Mouse (Mus musculus) neural tube, embryonic 15.5 days (tissue): Measurements from ENCODE around the gene Cnp. TPM values are rescaled to one million over a fixed set of nuclear protein-coding genes. Genes with fewer than 3 reads are reported as not detected.

Source experiments
- ATAC-seq: fragments of 200-750 bp; cut with Nextera tagmentation; 2 replicates; pipeline ENCODE4 v1.8.0; 2017; ENCODE audit warnings: mild to moderate bottlenecking, moderate TSS enrichment, moderate library complexity; ENCODE audit not compliant: low FRiP score
- H3K27ac ChIP-seq: fragments of 300-500 bp; sonication (generic); replicated peaks from 2 replicates; pipeline ENCODE4 v1.5.1; 2015; ENCODE audit warnings: mild to moderate bottlenecking, inconsistent platforms
- H3K27me3 ChIP-seq: fragments of 300-500 bp; sonication (generic); replicated peaks from 2 replicates; pipeline ENCODE4 v1.6.1; 2015; ENCODE audit warnings: inconsistent platforms
- H3K36me3 ChIP-seq: fragments of 300-500 bp; sonication (generic); 2 replicates; pipeline ENCODE4 v1.6.1; 2015; ENCODE audit warnings: inconsistent platforms
- H3K4me1 ChIP-seq: fragments of 300-500 bp; sonication (generic); 2 replicates; pipeline ENCODE4 v1.6.1; 2015; ENCODE audit warnings: inconsistent platforms
- H3K4me2 ChIP-seq: fragments of 300-500 bp; sonication (generic); 2 replicates; pipeline ENCODE4 v1.6.1; 2015; ENCODE audit warnings: inconsistent platforms, mild to moderate bottlenecking, moderate library complexity
- H3K4me3 ChIP-seq: fragments of 300-500 bp; sonication (generic); replicated peaks from 2 replicates; pipeline ENCODE4 v1.5.1; 2015; ENCODE audit warnings: mild to moderate bottlenecking, inconsistent platforms
- H3K9ac ChIP-seq: fragments of 300-500 bp; sonication (generic); replicated peaks from 2 replicates; pipeline ENCODE4 v1.6.1; 2015; ENCODE audit warnings: mild to moderate bottlenecking, inconsistent platforms
- H3K9me3 ChIP-seq: fragments of 300-500 bp; sonication (generic); replicated peaks from 2 replicates; pipeline ENCODE4 v1.6.1; 2016; ENCODE audit warnings: inconsistent platforms
- WGBS: fragments of 180-500 bp; shearing (Covaris S2); methylation state at CpG from one replicate; pipeline ENCODE4 v1.1.7; 2015; ENCODE audit warnings: mixed read lengths; 5-methylcytosine and 5-hydroxymethylcytosine counted together
- polyA plus RNA-seq: library from polyadenylated mRNA; unstranded; fragments of >200 nt; fragmentation: Nextera tagmentation; extraction: Ambion mirVana; gene quantifications from 2 replicates; pipeline ENCODE4 v1.2.1, GENCODE M21; 2015

The Cnp gene
- polyA plus RNA-seq, 1 experiment from 2014 or later, result 62.0 TPM

DNA sequence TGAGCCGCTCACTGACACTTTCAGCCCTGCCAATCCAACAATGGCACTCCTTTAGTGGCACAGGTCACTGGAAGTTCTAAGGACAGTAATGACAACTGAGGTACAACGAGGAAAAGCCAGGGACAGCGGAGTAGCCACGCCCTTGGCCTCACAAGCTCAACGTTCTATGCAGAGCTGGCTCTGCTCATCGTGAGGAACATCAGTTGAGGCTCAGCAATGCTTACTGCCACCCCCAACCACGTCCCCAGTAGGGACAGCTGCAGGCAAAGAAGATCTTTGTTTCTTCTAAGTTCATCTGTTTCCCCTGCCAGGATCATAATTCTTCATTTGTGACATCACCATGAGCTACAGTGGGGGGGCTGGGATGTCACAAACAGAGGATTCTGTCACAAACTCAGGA is 19.9 kb downstream of the Cnp start:
- Histone ChIP-seq H3K9me3 (no peaks in the 10 kb centered on the region), H3K4me1 (no peaks in the 10 kb centered on the region), H3K27ac (0 out of 2 replicates have a peak overlapping the region, but pooled peaks have one; percentile 0), H3K4me3 (no peak overlapping the region), H3K4me2 (no peak overlapping the region), H3K9ac (no peak overlapping the region), H3K27me3 (no peaks in the 10 kb centered on the region), H3K36me3 (peaks cover 85% of the 10 kb centered on the region)
- no peak for ATAC-seq
- whole genome bisulfite sequencing, result 78% methylated on average over 7 of the region's 7 CpGs

GRCm38 (mm10) chr11:100595533-100595932 is 20.8 kb downstream of the Cnp start:
- Histone ChIP-seq H3K9me3 (no peaks in the 10 kb centered on the region), H3K4me1 (no peaks in the 10 kb centered on the region), H3K27me3 (no peaks in the 10 kb centered on the region), H3K4me3 (no peak overlapping the region), H3K4me2 (no peak overlapping the region), H3K9ac (no peak overlapping the region), H3K27ac (no peak overlapping the region), H3K36me3 (peaks cover 82% of the 10 kb centered on the region)
- WGBS, result 87% methylated on average over 4 of the region's 4 CpGs
- ATAC-seq, result no peak

- no peaks in the 10 kb centered on the region for H3K4me1 ChIP-seq
- H3K27ac ChIP-seq, result no peak overlapping the region
- H3K36me3 ChIP-seq, result peaks cover 66% of the 10 kb centered on the region
- whole genome bisulfite sequencing, result 93% methylated on average over 4 of the region's 4 CpGs
- no peak overlapping the region for H3K4me2 ChIP-seq
- no peaks in the 10 kb centered on the region for H3K27me3 ChIP-seq
- no peaks in the 10 kb centered on the region for H3K9me3 ChIP-seq
- no peak for ATAC-seq
- H3K4me3 ChIP-seq, result no peak overlapping the region
- H3K9ac ChIP-seq, result no peak overlapping the region
Measured at GRCm38 (mm10) chr11:100598074-100598473, 23.4 kb downstream of the Cnp start.

DNA sequence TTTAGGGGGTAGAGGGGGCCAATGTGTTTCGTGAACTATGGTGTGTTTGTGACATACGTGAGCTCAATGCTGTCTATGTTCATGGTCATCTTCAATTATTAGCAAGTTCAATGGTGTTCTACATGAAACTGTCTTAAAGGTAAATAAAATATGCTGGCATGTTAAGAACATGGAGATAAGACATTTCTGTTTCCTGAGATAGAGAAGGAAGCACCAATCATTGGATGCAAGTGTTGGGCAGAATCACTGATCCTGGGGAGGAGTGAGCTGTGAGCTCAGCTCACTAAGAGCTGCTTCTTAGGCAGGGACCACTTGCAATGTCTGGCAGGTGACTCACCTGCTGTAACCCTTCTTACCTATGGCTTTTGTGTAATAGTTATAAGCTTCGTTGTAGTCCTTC is 26.7 kb downstream of the Cnp start:
- no peaks in the 10 kb centered on the region for H3K9me3 ChIP-seq
- peaks cover 21% of the 10 kb centered on the region for H3K4me1 ChIP-seq
- H3K27me3 ChIP-seq, result no peaks in the 10 kb centered on the region
- H3K4me2 ChIP-seq, result no peak overlapping the region
- H3K9ac ChIP-seq, result no peak overlapping the region
- 90% methylated on average over 3 of the region's 3 CpGs for WGBS
- no peak overlapping the region for H3K27ac ChIP-seq
- peaks cover 47% of the 10 kb centered on the region for H3K36me3 ChIP-seq
- no peak overlapping the region for H3K4me3 ChIP-seq
- no peak for ATAC-seq

- H3K4me3 ChIP-seq, result no peak overlapping the region
- 91% methylated on average over 9 of the region's 9 CpGs for WGBS
- no peaks in the 10 kb centered on the region for H3K9me3 ChIP-seq
- H3K4me2 ChIP-seq, result no peak overlapping the region
- H3K4me1 ChIP-seq, result peaks cover 26% of the 10 kb centered on the region
- peaks cover 29% of the 10 kb centered on the region for H3K36me3 ChIP-seq
- no peak for ATAC-seq
- no peaks in the 10 kb centered on the region for H3K27me3 ChIP-seq
- no peak overlapping the region for H3K9ac ChIP-seq
- no peak overlapping the region for H3K27ac ChIP-seq
Measured at GRCm38 (mm10) chr11:100603155-100603554, 28.5 kb downstream of the Cnp start.

DNA sequence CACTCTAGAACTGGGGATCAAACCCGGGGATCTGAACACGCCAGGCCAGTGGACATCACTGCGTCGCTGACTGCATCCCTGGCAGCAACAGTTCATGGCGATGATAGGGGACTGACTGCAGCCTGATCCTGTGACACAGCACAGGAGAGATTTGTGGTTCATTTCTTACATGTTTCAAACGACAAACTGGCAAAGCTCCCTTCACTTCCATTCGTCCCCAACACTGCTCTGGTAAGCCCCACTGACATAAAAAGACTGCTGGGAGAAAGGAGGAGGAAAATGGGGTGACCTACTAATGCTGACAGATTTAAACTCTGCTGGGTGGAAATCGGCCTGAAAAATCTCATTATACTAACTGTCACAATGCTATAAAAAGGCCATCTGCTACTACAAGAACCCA is 29.1 kb downstream of the Cnp start:
- no peak for ATAC-seq
- H3K36me3 ChIP-seq, result peaks cover 22% of the 10 kb centered on the region
- H3K27ac ChIP-seq, result peak overlapping the region; percentile 54
- H3K27me3 ChIP-seq, result no peaks in the 10 kb centered on the region
- H3K4me3 ChIP-seq, result no peak overlapping the region
- H3K9me3 ChIP-seq, result no peaks in the 10 kb centered on the region
- no peak overlapping the region for H3K9ac ChIP-seq
- H3K4me1 ChIP-seq, result peaks cover 32% of the 10 kb centered on the region
- no peak overlapping the region for H3K4me2 ChIP-seq
- 75% methylated on average over 8 of the region's 8 CpGs for WGBS

GRCm38 (mm10) chr11:100604321-100605005 is 29.8 kb downstream of the Cnp start:
- H3K4me3 ChIP-seq, result no peak overlapping the region
- no peak overlapping the region for H3K4me2 ChIP-seq
- no peak overlapping the region for H3K9ac ChIP-seq
- H3K9me3 ChIP-seq, result no peaks in the 10 kb centered on the region
- H3K27me3 ChIP-seq, result no peaks in the 10 kb centered on the region
- peak overlapping the region; percentile 54; the same call in 1 of the 2 replicates for H3K27ac ChIP-seq
- H3K4me1 ChIP-seq, result peaks cover 35% of the 10 kb centered on the region
- 78% methylated on average over 4 of the region's 4 CpGs for WGBS
- ATAC-seq, result no peak
- peaks cover 16% of the 10 kb centered on the region for H3K36me3 ChIP-seq

DNA sequence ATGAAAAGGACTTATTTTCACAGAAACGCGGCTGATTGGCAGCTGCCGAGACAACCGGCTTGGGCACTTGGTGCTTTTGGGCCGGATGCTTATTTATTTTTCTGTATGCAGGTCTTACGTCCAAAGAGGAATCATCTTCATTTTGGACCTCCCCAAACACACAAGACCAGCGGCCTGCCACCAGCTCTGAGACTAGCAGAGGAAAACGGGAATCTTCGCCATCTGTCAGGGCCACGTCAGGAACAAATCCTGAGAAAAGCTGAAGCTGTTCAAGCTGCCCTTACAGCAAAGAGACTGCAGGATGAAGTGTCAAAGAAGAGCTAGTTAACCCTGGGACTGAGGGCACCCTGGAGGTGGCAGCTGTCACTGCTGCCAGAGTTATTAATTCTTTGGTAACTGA is 30.7 kb downstream of the Cnp start:
- Histone ChIP-seq H3K9me3 (no peaks in the 10 kb centered on the region), H3K27ac (0 out of 2 replicates have a peak overlapping the region, but pooled peaks have one; percentile 6), H3K27me3 (no peaks in the 10 kb centered on the region), H3K36me3 (peaks cover 10% of the 10 kb centered on the region), H3K4me3 (no peak overlapping the region), H3K4me1 (peaks cover 44% of the 10 kb centered on the region), H3K4me2 (no peak overlapping the region), H3K9ac (no peak overlapping the region)
- ATAC-seq, result no peak
- WGBS, result 82% methylated on average over 10 of the region's 10 CpGs

GRCm38 (mm10) chr11:100607121-100607520 is 32.4 kb downstream of the Cnp start:
- Histone ChIP-seq H3K4me3 (no peak overlapping the region), H3K4me1 (peaks cover 50% of the 10 kb centered on the region), H3K36me3 (no peaks in the 10 kb centered on the region), H3K9me3 (no peaks in the 10 kb centered on the region), H3K27ac (no peak overlapping the region), H3K4me2 (no peak overlapping the region), H3K9ac (no peak overlapping the region), H3K27me3 (no peaks in the 10 kb centered on the region)
- no peak for ATAC-seq
- WGBS, result 93% methylated on average over 6 of the region's 6 CpGs

DNA sequence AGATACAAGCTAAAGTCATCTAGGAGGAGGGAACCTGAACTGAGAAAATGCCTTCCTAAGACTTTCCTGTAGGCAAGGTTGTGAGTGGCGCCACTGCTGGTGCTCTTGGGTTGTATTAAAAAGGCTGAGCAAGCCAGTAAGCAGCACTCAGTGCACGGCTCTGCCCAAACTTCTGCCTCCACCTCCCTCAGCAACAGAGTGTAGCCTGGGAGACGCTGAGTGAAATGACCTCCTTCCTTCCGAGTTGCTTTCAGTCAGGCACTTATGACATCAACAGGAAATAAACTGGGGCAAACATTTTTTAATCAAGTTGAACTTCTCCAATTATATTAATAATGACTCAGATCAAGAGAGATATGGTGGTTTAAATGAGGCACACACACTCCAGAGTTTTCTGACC is 34.1 kb downstream of the Cnp start:
- no peak for ATAC-seq
- 80% methylated on average over 4 of the region's 4 CpGs for WGBS
- no peaks in the 10 kb centered on the region for H3K36me3 ChIP-seq
- no peak overlapping the region for H3K4me3 ChIP-seq
- no peaks in the 10 kb centered on the region for H3K9me3 ChIP-seq
- H3K4me2 ChIP-seq, result no peak overlapping the region
- H3K9ac ChIP-seq, result no peak overlapping the region
- H3K27me3 ChIP-seq, result no peaks in the 10 kb centered on the region
- peak overlapping the region; percentile 73; the same call in 1 of the 2 replicates for H3K27ac ChIP-seq
- peaks cover 54% of the 10 kb centered on the region for H3K4me1 ChIP-seq

DNA sequence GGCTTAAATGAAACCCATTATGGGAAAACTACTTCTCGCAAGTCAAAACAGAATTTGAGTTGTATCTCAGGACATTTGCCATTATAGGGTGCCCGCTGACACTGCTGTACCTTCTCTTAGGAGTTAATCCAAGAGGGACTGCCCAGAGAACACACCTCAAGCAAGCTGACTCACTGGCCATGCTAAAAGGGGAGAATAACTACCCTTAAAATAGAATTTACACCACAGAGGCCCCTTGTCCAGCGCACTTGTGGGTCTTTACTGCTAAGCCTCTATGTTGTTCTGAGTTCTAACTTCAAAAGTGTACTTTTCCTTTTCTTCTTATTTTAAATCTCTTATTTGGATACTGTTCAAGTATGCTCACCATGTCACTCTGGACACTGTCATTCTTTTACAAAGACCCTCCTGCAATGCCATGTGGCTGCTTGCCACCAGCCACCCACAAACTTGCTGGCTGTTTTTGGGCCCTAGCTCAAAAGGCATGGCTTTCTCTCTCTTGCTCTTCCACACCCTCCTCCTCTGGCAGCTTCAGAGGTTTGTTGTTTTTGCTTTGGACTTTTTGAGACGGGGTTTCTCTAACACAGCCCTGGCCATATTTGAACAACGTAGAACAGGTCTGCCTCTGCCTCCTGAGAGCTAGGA is 34.8 kb downstream of the Cnp start:
- ATAC-seq, result no peak
- Histone ChIP-seq H3K27ac (peak overlapping the region; percentile 73), H3K36me3 (no peaks in the 10 kb centered on the region), H3K4me3 (no peak overlapping the region), H3K9ac (no peak overlapping the region), H3K27me3 (no peaks in the 10 kb centered on the region), H3K4me2 (no peak overlapping the region), H3K4me1 (peaks cover 47% of the 10 kb centered on the region), H3K9me3 (no peaks in the 10 kb centered on the region)
- 84% methylated on average over 5 of the region's 5 CpGs for WGBS

- H3K4me1 ChIP-seq, result peaks cover 44% of the 10 kb centered on the region
- no peaks in the 10 kb centered on the region for H3K36me3 ChIP-seq
- no peak overlapping the region for H3K4me2 ChIP-seq
- no peak for ATAC-seq
- H3K4me3 ChIP-seq, result no peak overlapping the region
- peak overlapping the region; percentile 73 for H3K27ac ChIP-seq
- 77% methylated on average over 9 of the region's 9 CpGs for WGBS
- H3K27me3 ChIP-seq, result no peaks in the 10 kb centered on the region
- no peak overlapping the region for H3K9ac ChIP-seq
- no peaks in the 10 kb centered on the region for H3K9me3 ChIP-seq
Measured at GRCm38 (mm10) chr11:100609997-100610680, 35.4 kb downstream of the Cnp start.
